Mouse (Mus musculus): ENCODE data around the gene Krtap10-4. TPM values are rescaled to one million over a fixed set of nuclear protein-coding genes. Genes with fewer than 3 reads are reported as not detected.

Krtap10-4 gene
- not detected in 2 replicates for polyA plus RNA-seq (2015; fragmentation: Nextera tagmentation; extraction: Ambion mirVana)

- 56% methylated on average over 6 of the region's 6 CpGs for WGBS
- no peaks in the 10 kb centered on the region for H3K4me1 ChIP-seq (ENCODE audit: control insufficient read depth, insufficient read depth, low read length)
- no peak within 1 kb of the TSS for H3K4me2 ChIP-seq (ENCODE audit: low read depth, low read length)
- H3K27ac ChIP-seq (ENCODE audit: low read length), result no peak within 1 kb of the TSS
- no peak within 1 kb of the TSS for H3K9ac ChIP-seq (ENCODE audit: low read depth, low read length)
- no peak within 1 kb of the TSS for H3K4me3 ChIP-seq (ENCODE audit: low read length)
- no peaks in the 10 kb centered on the region for H3K9me3 ChIP-seq (ENCODE audit: control insufficient read depth, low read length)
- no peaks in the 10 kb centered on the region for H3K27me3 ChIP-seq (replicated peaks; ENCODE audit: control insufficient read depth, insufficient read depth, low read length)
- no peaks in the 10 kb centered on the region for H3K36me3 ChIP-seq (ENCODE audit: control insufficient read depth, insufficient read depth, low read length)
- ATAC-seq, result no peak
Observed at GRCm38 (mm10) chr10:77826951-77827350, at the start of gene Krtap10-4. Gene Krtap10-4, minus strand, starts transcription at chr10:77827095.

DNA sequence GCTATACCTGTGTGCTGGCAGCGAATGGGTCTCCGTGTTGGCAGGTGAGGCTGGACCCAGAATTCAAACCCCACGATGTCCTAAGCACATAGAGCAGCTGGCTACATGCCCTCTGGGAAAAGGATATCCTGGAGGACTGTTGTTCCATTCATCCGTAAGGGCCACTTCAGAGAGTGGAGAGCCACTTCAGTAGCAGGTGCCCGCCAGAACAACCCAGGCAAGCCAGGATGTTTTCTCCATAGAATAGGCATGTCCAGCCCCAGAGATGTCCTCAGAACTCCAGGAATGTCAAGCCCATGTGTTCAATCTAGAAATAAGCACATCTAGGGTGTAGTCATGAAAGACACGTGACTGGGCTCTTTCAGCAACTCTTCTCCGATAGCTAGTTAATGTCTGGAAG, 42.8 kb upstream of the Krtap10-4 start:
- H3K9me3 ChIP-seq (ENCODE audit: control insufficient read depth, low read length), result no peaks in the 10 kb centered on the region
- H3K27ac ChIP-seq (ENCODE audit: low read length), result no peak overlapping the region
- H3K27me3 ChIP-seq (replicated peaks; ENCODE audit: control insufficient read depth, insufficient read depth, low read length), result no peaks in the 10 kb centered on the region
- H3K4me1 ChIP-seq (ENCODE audit: control insufficient read depth, insufficient read depth, low read length), result 0 out of 2 replicates have a peak, but pooled peaks cover 2% of the 10 kb centered on the region
- H3K36me3 ChIP-seq (ENCODE audit: control insufficient read depth, insufficient read depth, low read length), result no peaks in the 10 kb centered on the region
- ATAC-seq, result no peak
- 82% methylated on average over 7 of the region's 7 CpGs for WGBS
- no peak overlapping the region for H3K4me2 ChIP-seq (ENCODE audit: low read depth, low read length)
- H3K9ac ChIP-seq (ENCODE audit: low read depth, low read length), result no peak overlapping the region
- H3K4me3 ChIP-seq (ENCODE audit: low read length), result no peak overlapping the region

DNA sequence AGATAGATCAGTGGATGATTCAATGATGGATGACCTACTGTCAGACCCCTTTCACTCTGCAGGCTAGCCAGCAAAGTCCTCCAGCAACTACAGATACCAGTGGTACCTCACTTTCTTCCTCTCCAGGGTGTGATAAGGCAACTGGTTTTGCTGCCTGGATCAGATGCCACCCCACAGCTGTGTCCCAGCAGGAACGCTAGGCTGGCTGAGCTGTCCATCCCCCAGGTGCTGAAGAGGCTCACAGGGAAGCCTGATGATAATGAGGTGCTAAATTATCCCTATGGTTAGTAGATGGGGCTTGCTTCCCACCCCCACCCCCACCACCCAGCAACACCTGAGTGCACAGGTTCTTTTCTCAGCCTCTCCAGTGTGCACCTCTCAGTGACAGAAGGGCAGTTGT, 40.7 kb upstream of the Krtap10-4 start:
- H3K9me3 ChIP-seq (ENCODE audit: control insufficient read depth, low read length), result no peaks in the 10 kb centered on the region
- no peaks in the 10 kb centered on the region for H3K27me3 ChIP-seq (replicated peaks; ENCODE audit: control insufficient read depth, insufficient read depth, low read length)
- H3K27ac ChIP-seq (ENCODE audit: low read length), result no peak overlapping the region
- 6% methylated on average over 1 of the region's 1 CpGs for WGBS
- no peaks in the 10 kb centered on the region for H3K36me3 ChIP-seq (ENCODE audit: control insufficient read depth, insufficient read depth, low read length)
- H3K4me2 ChIP-seq (ENCODE audit: low read depth, low read length), result no peak overlapping the region
- H3K4me3 ChIP-seq (ENCODE audit: low read length), result no peak overlapping the region
- H3K9ac ChIP-seq (ENCODE audit: low read depth, low read length), result no peak overlapping the region
- ATAC-seq, result no peak
- 0 out of 2 replicates have a peak, but pooled peaks cover 2% of the 10 kb centered on the region for H3K4me1 ChIP-seq (ENCODE audit: control insufficient read depth, insufficient read depth, low read length)

DNA sequence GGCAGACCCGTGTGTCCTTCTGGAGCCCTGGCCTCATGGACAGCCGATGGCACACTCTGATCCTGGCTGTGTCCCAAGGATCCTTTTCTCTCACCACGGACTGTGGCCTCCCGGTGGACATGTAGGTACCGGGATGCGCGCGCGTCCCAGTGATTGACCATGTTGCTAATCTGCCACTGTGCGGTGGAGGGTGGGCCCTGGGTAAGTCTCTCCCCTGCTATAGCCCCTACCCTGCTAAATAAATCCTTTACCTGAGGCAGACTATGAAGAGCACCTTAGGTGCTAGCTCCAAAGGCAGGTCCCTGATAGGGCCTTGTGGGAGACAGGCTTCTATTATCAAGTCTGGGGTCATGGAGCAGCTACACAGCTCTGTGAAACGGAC, 37.9 kb upstream of the Krtap10-4 start:
- H3K9me3 ChIP-seq (ENCODE audit: control insufficient read depth, low read length), result no peaks in the 10 kb centered on the region
- H3K27me3 ChIP-seq (replicated peaks; ENCODE audit: control insufficient read depth, insufficient read depth, low read length), result no peaks in the 10 kb centered on the region
- peak overlapping the region; percentile 51 for H3K4me2 ChIP-seq (ENCODE audit: low read depth, low read length)
- no peak; the same call in 1 of the 2 replicates for ATAC-seq
- 0 out of 2 replicates have a peak, but pooled peaks cover 2% of the 10 kb centered on the region for H3K4me1 ChIP-seq (ENCODE audit: control insufficient read depth, insufficient read depth, low read length)
- H3K4me3 ChIP-seq (ENCODE audit: low read length), result peak overlapping the region; percentile 35
- peak overlapping the region; percentile 52 for H3K9ac ChIP-seq (ENCODE audit: low read depth, low read length)
- WGBS, result 29% methylated on average over 11 of the region's 11 CpGs
- no peaks in the 10 kb centered on the region for H3K36me3 ChIP-seq (ENCODE audit: control insufficient read depth, insufficient read depth, low read length)
- H3K27ac ChIP-seq (ENCODE audit: low read length), result no peak overlapping the region

- H3K9ac ChIP-seq (ENCODE audit: low read depth, low read length), result peak overlapping the region; percentile 52
- H3K4me2 ChIP-seq (ENCODE audit: low read depth, low read length), result peak overlapping the region; percentile 51
- peak overlapping the region; percentile 35 for H3K4me3 ChIP-seq (ENCODE audit: low read length)
- no peak overlapping the region for H3K27ac ChIP-seq (ENCODE audit: low read length)
- H3K36me3 ChIP-seq (ENCODE audit: control insufficient read depth, insufficient read depth, low read length), result no peaks in the 10 kb centered on the region
- no peaks in the 10 kb centered on the region for H3K27me3 ChIP-seq (replicated peaks; ENCODE audit: control insufficient read depth, insufficient read depth, low read length)
- H3K9me3 ChIP-seq (ENCODE audit: control insufficient read depth, low read length), result no peaks in the 10 kb centered on the region
- ATAC-seq, result peak; percentile 97
- 26% methylated on average over 14 of the region's 14 CpGs for whole genome bisulfite sequencing
- H3K4me1 ChIP-seq (ENCODE audit: control insufficient read depth, insufficient read depth, low read length), result 0 out of 2 replicates have a peak, but pooled peaks cover 2% of the 10 kb centered on the region
Observed at GRCm38 (mm10) chr10:77864067-77864761, 37.3 kb upstream of the Krtap10-4 start.

DNA sequence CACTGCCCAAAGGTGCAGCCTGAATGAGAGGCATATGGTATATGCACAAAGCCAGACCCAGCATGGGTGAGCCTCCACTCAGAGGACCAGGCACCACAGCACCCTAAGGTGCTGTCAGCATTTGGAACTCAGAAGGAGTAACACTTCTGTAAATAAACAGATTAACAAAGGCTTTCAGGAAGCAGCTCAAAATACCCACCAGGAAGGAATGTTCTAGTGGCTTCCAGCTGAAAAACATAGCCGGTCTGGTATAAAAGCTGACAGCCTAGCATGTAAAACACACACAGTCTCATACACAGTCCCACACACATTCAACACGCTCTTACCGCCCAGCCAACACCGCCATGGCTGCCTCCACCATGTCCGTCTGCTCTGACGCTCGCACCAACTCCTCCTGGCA, 34.8 kb upstream of the Krtap10-4 start, which contains the start of gene Gm3285:
TSS of gene Gm3285 (plus strand) at position 301 of the 400 bp plus-strand sequence.
- Histone ChIP-seq H3K9me3 (ENCODE audit: control insufficient read depth, low read length) (no peaks in the 10 kb centered on the region), H3K36me3 (ENCODE audit: control insufficient read depth, insufficient read depth, low read length) (no peaks in the 10 kb centered on the region), H3K27me3 (replicated peaks; ENCODE audit: control insufficient read depth, insufficient read depth, low read length) (no peaks in the 10 kb centered on the region), H3K4me2 (ENCODE audit: low read depth, low read length) (no peak within 1 kb of the TSS), H3K9ac (ENCODE audit: low read depth, low read length) (no peak within 1 kb of the TSS), H3K4me3 (ENCODE audit: low read length) (no peak within 1 kb of the TSS), H3K27ac (ENCODE audit: low read length) (no peak within 1 kb of the TSS), H3K4me1 (ENCODE audit: control insufficient read depth, insufficient read depth, low read length) (0 out of 2 replicates have a peak, but pooled peaks cover 2% of the 10 kb centered on the region)
- ATAC-seq, result no peak
- WGBS, result 50% methylated on average over 7 of the region's 7 CpGs

- H3K4me1 ChIP-seq (ENCODE audit: control insufficient read depth, insufficient read depth, low read length), result no peaks in the 10 kb centered on the region
- H3K9ac ChIP-seq (ENCODE audit: low read depth, low read length), result no peak within 1 kb of the TSS
- H3K36me3 ChIP-seq (ENCODE audit: control insufficient read depth, insufficient read depth, low read length), result no peaks in the 10 kb centered on the region
- no peaks in the 10 kb centered on the region for H3K9me3 ChIP-seq (ENCODE audit: control insufficient read depth, low read length)
- H3K4me2 ChIP-seq (ENCODE audit: low read depth, low read length), result no peak within 1 kb of the TSS
- WGBS, result 60% methylated on average over 9 of the region's 9 CpGs
- H3K27ac ChIP-seq (ENCODE audit: low read length), result no peak within 1 kb of the TSS
- H3K4me3 ChIP-seq (ENCODE audit: low read length), result no peak within 1 kb of the TSS
- ATAC-seq, result no peak
- H3K27me3 ChIP-seq (replicated peaks; ENCODE audit: control insufficient read depth, insufficient read depth, low read length), result no peaks in the 10 kb centered on the region
Observed at GRCm38 (mm10) chr10:77852559-77852958, 25.7 kb upstream of the Krtap10-4 start, which contains the start of gene Gm10318. Gene Gm10318, plus strand, starts transcription at chr10:77852859.

DNA sequence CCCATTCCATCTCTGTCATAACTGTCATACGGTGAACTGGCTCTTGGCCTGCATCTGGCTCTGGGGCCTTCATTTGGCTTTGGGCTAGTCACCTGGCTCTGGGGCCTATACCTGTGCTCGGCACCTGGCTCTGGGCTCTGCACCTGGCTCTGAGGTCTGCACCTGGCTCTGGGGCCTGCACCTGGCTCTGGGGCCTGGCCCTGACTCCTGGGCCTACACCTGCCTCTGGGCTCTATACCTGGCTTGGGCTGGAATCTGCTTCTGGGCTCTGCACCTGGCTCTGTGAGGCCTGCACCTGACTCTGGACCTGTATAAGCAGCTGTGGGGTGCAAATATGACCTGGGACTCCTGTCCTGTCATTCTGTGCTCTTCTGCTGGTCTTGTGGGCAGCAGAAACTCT, 20.6 kb upstream of the Krtap10-4 start:
- Histone ChIP-seq H3K9ac (ENCODE audit: low read depth, low read length) (no peak overlapping the region), H3K4me3 (ENCODE audit: low read length) (no peak overlapping the region), H3K27ac (ENCODE audit: low read length) (no peak overlapping the region), H3K4me1 (ENCODE audit: control insufficient read depth, insufficient read depth, low read length) (no peaks in the 10 kb centered on the region), H3K4me2 (ENCODE audit: low read depth, low read length) (no peak overlapping the region), H3K9me3 (ENCODE audit: control insufficient read depth, low read length) (peaks cover 10% of the 10 kb centered on the region), H3K36me3 (ENCODE audit: control insufficient read depth, insufficient read depth, low read length) (no peaks in the 10 kb centered on the region), H3K27me3 (replicated peaks; ENCODE audit: control insufficient read depth, insufficient read depth, low read length) (no peaks in the 10 kb centered on the region)
- 73% methylated on average over 2 of the region's 2 CpGs for WGBS
- peak; percentile 58 for ATAC-seq

DNA sequence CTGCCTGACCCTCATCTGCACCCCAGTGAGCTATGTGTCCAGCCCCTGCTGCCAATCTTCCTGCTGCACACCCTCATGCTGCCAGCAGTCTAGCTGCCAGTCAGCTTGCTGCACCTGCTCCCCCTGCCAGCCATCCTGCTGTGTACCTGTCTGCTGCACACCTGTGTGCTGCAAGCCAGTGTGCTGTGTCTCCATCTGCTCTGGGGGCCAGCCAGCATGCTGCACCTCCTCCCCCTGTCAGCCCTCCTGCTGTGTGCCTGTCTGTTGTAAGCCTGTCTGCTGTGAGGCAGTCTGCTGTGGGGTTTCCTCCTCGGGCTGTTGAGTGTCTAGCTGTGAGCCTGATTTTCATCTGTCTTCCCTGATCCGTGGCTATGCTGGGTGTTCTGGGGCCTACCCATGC, 20.1 kb upstream of the Krtap10-4 start:
- Histone ChIP-seq H3K27ac (ENCODE audit: low read length) (no peak overlapping the region), H3K36me3 (ENCODE audit: control insufficient read depth, insufficient read depth, low read length) (no peaks in the 10 kb centered on the region), H3K27me3 (replicated peaks; ENCODE audit: control insufficient read depth, insufficient read depth, low read length) (no peaks in the 10 kb centered on the region), H3K4me3 (ENCODE audit: low read length) (no peak overlapping the region), H3K4me2 (ENCODE audit: low read depth, low read length) (no peak overlapping the region), H3K4me1 (ENCODE audit: control insufficient read depth, insufficient read depth, low read length) (no peaks in the 10 kb centered on the region), H3K9me3 (ENCODE audit: control insufficient read depth, low read length) (peaks cover 10% of the 10 kb centered on the region), H3K9ac (ENCODE audit: low read depth, low read length) (no peak overlapping the region)
- ATAC-seq, result no peak
- 36% methylated on average over 2 of the region's 2 CpGs for WGBS

All from intestine, embryonic 16.5 days (tissue).